In genomic region chr14:81456396-81456795, GRCm38 (mm10) we compare ENCODE assay signal across 21 mouse cellular contexts.
DNase-seq lines count a peak whose midpoint lies in the region; ATAC-seq and TF ChIP-seq lines count a peak whose summit lies in the region.
"Had no signal": no experiment of that assay in that cellular context is flagged by ENCODE, and none has a peak within 500 bp of the region (broad histone marks: within the 10 kb centered on the region; RNA-seq: fewer than 3 reads in every experiment).

No protein-coding gene starts in this region.

- no peaks in the 10 kb centered on the region for H3K4me1 ChIP-seq in lung, embryonic 14.5 days (ENCODE audit: insufficient read depth)
- H3K4me1 ChIP-seq in lung, embryonic 16.5 days (replicated peaks; ENCODE audit: control insufficient read depth, insufficient read depth, low read length): no peaks in the 10 kb centered on the region
- no peaks in the 10 kb centered on the region for H3K4me1 ChIP-seq in lung, postnatal 0 days (ENCODE audit: insufficient read depth, low read depth, low read length)

- no peaks in the 10 kb centered on the region for H3K27me3 ChIP-seq in lung, embryonic 14.5 days (ENCODE audit: insufficient read depth, low read length)
- H3K27me3 ChIP-seq in lung, embryonic 16.5 days (ENCODE audit: control insufficient read depth, insufficient read depth, low read depth, low read length): no peaks in the 10 kb centered on the region
- no peaks in the 10 kb centered on the region for H3K27me3 ChIP-seq in lung, postnatal 0 days (replicated peaks; ENCODE audit: insufficient read depth, low read length)
- H3K27me3 ChIP-seq: CH12.LX, Patski had no signal

- H3K4me2 ChIP-seq in lung, embryonic 14.5 days: no peak overlapping the region
- H3K4me2 ChIP-seq in lung, embryonic 16.5 days (ENCODE audit: low read depth, low read length): no peak overlapping the region
- H3K4me2 ChIP-seq in lung, postnatal 0 days (replicated peaks; ENCODE audit: low read depth, low read length): no peak overlapping the region

- no peak; the same call in 1 of the 2 replicates for ATAC-seq in lung, embryonic 14.5 days (ENCODE audit: insufficient read depth)
- peak; percentile 26; the same call in 1 of the 2 replicates for ATAC-seq in lung, embryonic 16.5 days (ENCODE audit: low read depth)
- peak; percentile 48; the same call in 1 of the 2 replicates for ATAC-seq in lung, postnatal 0 days
- ATAC-seq: activated CD4-positive, CD25-positive, alpha-beta regulatory T cell, adult 4 months; CD4-positive, CD25-positive, alpha-beta regulatory T cell, adult 4 months; Patski had no signal

- peak; percentile 68 for DNase-seq in lung, embryonic 14.5 days
- DNase-seq in lung, postnatal 10 days: no peak
- no peak for DNase-seq in lung, postnatal 4 days
- peak; percentile 67 for DNase-seq in lung, postnatal 0 days (ENCODE audit: low spot score)
- no peak for DNase-seq in lung, adult 18-20 months
- DNase-seq: adrenal gland, adult 2 months; adrenal gland, adult 8-10 months; adrenal gland, postnatal 10 days; adrenal gland, postnatal 14 days; adrenal gland, postnatal 25 days; adrenal gland, postnatal 36 days; B cell, adult 2 months; cerebellum, adult 11 months; cerebellum, adult 11-12 months; cerebellum, adult 18-20 months had no signal

- H3K27ac ChIP-seq in lung, embryonic 14.5 days (ENCODE audit: low read depth): no peak overlapping the region
- no peak overlapping the region for H3K27ac ChIP-seq in lung, embryonic 16.5 days (ENCODE audit: low read length)
- no peak overlapping the region for H3K27ac ChIP-seq in lung, postnatal 0 days (ENCODE audit: low read length)

- H3K4me3 ChIP-seq in lung, embryonic 14.5 days (ENCODE audit: low read depth, low read length): no peak overlapping the region
- H3K4me3 ChIP-seq in lung, embryonic 16.5 days (ENCODE audit: low read length): no peak overlapping the region
- H3K4me3 ChIP-seq in lung, postnatal 0 days (ENCODE audit: low read depth, low read length): no peak overlapping the region

- TF ChIP-seq CTCF in lung, embryonic 14.5 days (IDR thresholded peaks at IDR 0.05; ENCODE audit: low read depth): no peak
- TF ChIP-seq CTCF in lung, postnatal 0 days (IDR thresholded peaks at IDR 0.05): no peak

- no peaks in the 10 kb centered on the region; the same call in 1 of the 2 replicates for H3K9me3 ChIP-seq in lung, embryonic 14.5 days (ENCODE audit: low read depth, low read length)
- H3K9me3 ChIP-seq in lung, embryonic 16.5 days (ENCODE audit: control insufficient read depth, low read length): no peaks in the 10 kb centered on the region
- no peaks in the 10 kb centered on the region for H3K9me3 ChIP-seq in lung, postnatal 0 days (ENCODE audit: low read length)

- WGBS in lung, embryonic 14.5 days: 57% methylated on average over 1 of the region's 1 CpGs
- WGBS in lung, embryonic 16.5 days: 41% methylated on average over 1 of the region's 1 CpGs
- 39% methylated on average over 1 of the region's 1 CpGs for WGBS in lung, postnatal 0 days

- TF ChIP-seq EP300 in lung, postnatal 0 days (IDR thresholded peaks at IDR 0.05): no peak

- no peaks in the 10 kb centered on the region for H3K36me3 ChIP-seq in lung, embryonic 14.5 days (ENCODE audit: insufficient read depth)
- no peaks in the 10 kb centered on the region for H3K36me3 ChIP-seq in lung, embryonic 16.5 days (ENCODE audit: control insufficient read depth, insufficient read depth, low read length)
- H3K36me3 ChIP-seq in lung, postnatal 0 days (ENCODE audit: insufficient read depth, low read length): no peaks in the 10 kb centered on the region
- H3K36me3 ChIP-seq: G1E had no signal

- no peak overlapping the region for H3K9ac ChIP-seq in lung, embryonic 14.5 days
- H3K9ac ChIP-seq in lung, embryonic 16.5 days (ENCODE audit: low read length): no peak overlapping the region
- H3K9ac ChIP-seq in lung, postnatal 0 days (replicated peaks; ENCODE audit: low read depth): no peak overlapping the region

Comparison
In these comparisons a context has a peak if more than half of its experiments do, and no peak if none do; other contexts are left out.
1. DNase-seq: peak in lung, embryonic 14.5 days (single experiment) and lung, postnatal 0 days (single experiment); none in lung, postnatal 10 days (single experiment), lung, postnatal 4 days (0 of 2) and lung, adult 18-20 months (0 of 2).